Mouse (Mus musculus): ENCODE measurements around the gene Slit3.

Slit3 gene

GRCm38 (mm10) chr11:35120894-35121610 lies at the start of gene Slit3:
Gene Slit3 (plus strand): TSS chr11:35121224.
- peak; percentile 87 for DNase-seq (ENCODE audit: low read depth, low spot score)

GRCm38 (mm10) chr11:35071451-35071850 lies 49.6 kb upstream of the Slit3 start:
- no peak for DNase-seq (ENCODE audit: low read depth, low spot score)

GRCm38 (mm10) chr11:35075411-35075810 lies 45.6 kb upstream of the Slit3 start:
- no peak for DNase-seq (ENCODE audit: low read depth, low spot score)

GRCm38 (mm10) chr11:35080451-35081125 lies 40.4 kb upstream of the Slit3 start:
- no peak for DNase-seq (ENCODE audit: low read depth, low spot score)

- DNase-seq (ENCODE audit: low read depth, low spot score), result no peak
Measured at GRCm38 (mm10) chr11:35082297-35082696, 38.7 kb upstream of the Slit3 start.

GRCm38 (mm10) chr11:35083049-35083448 lies 38.0 kb upstream of the Slit3 start:
- DNase-seq (ENCODE audit: low read depth, low spot score), result no peak

GRCm38 (mm10) chr11:35085351-35085750 lies 35.7 kb upstream of the Slit3 start:
- DNase-seq (ENCODE audit: low read depth, low spot score), result no peak

GRCm38 (mm10) chr11:35086029-35086428 lies 35.0 kb upstream of the Slit3 start:
- DNase-seq (ENCODE audit: low read depth, low spot score), result peak; percentile 14

- DNase-seq (ENCODE audit: low read depth, low spot score), result no peak
Measured at GRCm38 (mm10) chr11:35087454-35087853, 33.6 kb upstream of the Slit3 start.

- DNase-seq (ENCODE audit: low read depth, low spot score), result no peak
Measured at GRCm38 (mm10) chr11:35088136-35088535, 32.9 kb upstream of the Slit3 start.

- no peak for DNase-seq (ENCODE audit: low read depth, low spot score)
Measured at GRCm38 (mm10) chr11:35090629-35091335, 30.2 kb upstream of the Slit3 start.

- no peak for DNase-seq (ENCODE audit: low read depth, low spot score)
Measured at GRCm38 (mm10) chr11:35096538-35096937, 24.5 kb upstream of the Slit3 start.

- no peak for DNase-seq (ENCODE audit: low read depth, low spot score)
Measured at GRCm38 (mm10) chr11:35109781-35110180, 11.2 kb upstream of the Slit3 start.

GRCm38 (mm10) chr11:35110784-35111183 lies 10.2 kb upstream of the Slit3 start:
- DNase-seq (ENCODE audit: low read depth, low spot score), result no peak

- no peak for DNase-seq (ENCODE audit: low read depth, low spot score)
Measured at GRCm38 (mm10) chr11:35113290-35113689, 7.7 kb upstream of the Slit3 start.

- DNase-seq (ENCODE audit: low read depth, low spot score), result no peak
Measured at GRCm38 (mm10) chr11:35116436-35116835, 4.6 kb upstream of the Slit3 start.

GRCm38 (mm10) chr11:35117871-35118270 lies 3.2 kb upstream of the Slit3 start:
- no peak for DNase-seq (ENCODE audit: low read depth, low spot score)

GRCm38 (mm10) chr11:35118731-35119130 lies 2.3 kb upstream of the Slit3 start:
- no peak for DNase-seq (ENCODE audit: low read depth, low spot score)

- peak; percentile 75 for DNase-seq (ENCODE audit: low read depth, low spot score)
Measured at GRCm38 (mm10) chr11:35119360-35119759, 1.7 kb upstream of the Slit3 start.

- DNase-seq (ENCODE audit: low read depth, low spot score), result no peak
Measured at GRCm38 (mm10) chr11:35120076-35120475, 948 bp upstream of the Slit3 start.

- peak; percentile 17 for DNase-seq (ENCODE audit: low read depth, low spot score)
Measured at GRCm38 (mm10) chr11:35121611-35121959, 561 bp downstream of the Slit3 start.

- DNase-seq (ENCODE audit: low read depth, low spot score), result no peak
Measured at GRCm38 (mm10) chr11:35122091-35122811, 1.2 kb downstream of the Slit3 start.

Data from ES-CJ7 (cell line).